Mouse (Mus musculus): Measurements from ENCODE around the gene Ostf1. TPM values are rescaled to one million over a fixed set of nuclear protein-coding genes. Genes with fewer than 3 reads are reported as not detected.

Ostf1 gene
- total and polyA plus RNA-seq, 3 experiments, result 110 to 175 (median 131) TPM

DNA sequence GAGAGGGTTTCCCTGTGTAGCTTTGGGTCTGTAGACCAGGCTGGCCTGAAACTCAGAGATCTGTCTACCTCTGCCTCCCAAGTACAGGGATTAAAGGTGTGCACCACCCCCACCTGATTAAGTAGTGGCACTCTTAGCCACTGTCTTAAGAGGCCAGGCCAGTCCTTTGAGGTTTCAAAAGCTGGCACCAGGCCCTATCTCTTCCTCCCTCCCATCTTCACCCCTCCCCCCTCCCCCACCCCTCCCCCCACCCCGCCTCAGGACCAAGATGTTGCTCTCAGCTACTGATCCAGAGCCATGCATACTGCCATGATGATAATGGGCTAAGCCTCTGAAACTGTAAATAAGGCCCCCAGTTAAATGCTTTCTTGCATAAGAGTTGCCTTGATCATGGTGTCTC lies 27.7 kb upstream of the Ostf1 start:
- no peaks in the 10 kb centered on the region for H3K79me2 ChIP-seq (replicated peaks; ENCODE audit: control insufficient read depth, extremely low read depth, insufficient read depth, poor library complexity, severe bottlenecking)
- no peaks in the 10 kb centered on the region for H3K36me3 ChIP-seq (replicated peaks in 1 of 2; ENCODE audit: control insufficient read depth in 1 of 2, insufficient read depth in 1 of 2, low read length in 1 of 2)
- no peaks in the 10 kb centered on the region for H3K9me3 ChIP-seq (replicated peaks; ENCODE audit: low read length)
- H3K9ac ChIP-seq (ENCODE audit: insufficient read depth, low read depth), result no peak overlapping the region
- in situ Hi-C loops (cut with MboI; ENCODE audit: low pct_ligation_motif_present, low pct_unique_long_range_greater_than_20kb, low sequenced_read_pairs) (no loop called here), dilution Hi-C loops (cut with MboI; ENCODE audit: extremely low pct_ligation_motif_present, extremely low pct_unique_long_range_greater_than_20kb, low sequenced_read_pairs) (no loop called here)
- H3K4me1 ChIP-seq (ENCODE audit: control insufficient read depth in 1 of 2, insufficient read depth in 2 of 2), result peaks cover 19 to 57% of the 10 kb centered on the region in 2 experiments
- no peak overlapping the region for H3K27ac ChIP-seq (ENCODE audit: insufficient read depth, low read depth)
- TF ChIP-seq ETS1 (conservative IDR thresholded peaks at IDR 0.05; ENCODE audit: low read depth, low read length), result no peak
- no peak for TF ChIP-seq BHLHE40 (IDR thresholded peaks at IDR 0.05; ENCODE audit: low read depth, low read length)
- TF ChIP-seq ZMIZ1 (IDR thresholded peaks at IDR 0.05; ENCODE audit: low read depth, low read length), result no peak
- TF ChIP-seq MAZ (IDR thresholded peaks at IDR 0.05; ENCODE audit: low read depth, low read length), result no peak
- TF ChIP-seq PAX5 (IDR thresholded peaks at IDR 0.05; ENCODE audit: low read length), result no peak
- no peak for TF ChIP-seq CHD2 (IDR thresholded peaks at IDR 0.05; ENCODE audit: low read length)
- no peak for TF ChIP-seq ZKSCAN1 (IDR thresholded peaks at IDR 0.05; ENCODE audit: borderline replicate concordance, low read depth, low read length)
- no peak for TF ChIP-seq RCOR1 (conservative IDR thresholded peaks at IDR 0.05; ENCODE audit: low read depth, low read length)
- TF ChIP-seq ZNF384 (IDR thresholded peaks at IDR 0.05; ENCODE audit: low read depth, low read length), result no peak
- no peak for TF ChIP-seq JUN (IDR thresholded peaks at IDR 0.05; ENCODE audit: insufficient read depth, low read depth, low read length)
- no peak for TF ChIP-seq ZC3H11A (IDR thresholded peaks at IDR 0.05; ENCODE audit: low read depth, low read length)
- TF ChIP-seq MAX (IDR thresholded peaks at IDR 0.05; ENCODE audit: low read length), result no peak
- TF ChIP-seq USF2 (conservative IDR thresholded peaks at IDR 0.05; ENCODE audit: low read depth, low read length), result no peak
- no peak for TF ChIP-seq POLR2A (IDR thresholded peaks at IDR 0.05; ENCODE audit: low read depth, low read length)
- no peak for TF ChIP-seq RAD21 (IDR thresholded peaks at IDR 0.05; ENCODE audit: low read depth, low read length)
- no peak for TF ChIP-seq POLR2AphosphoS2 (IDR thresholded peaks at IDR 0.05; ENCODE audit: low read depth, low read length)
- no peaks in the 10 kb centered on the region for H3K27me3 ChIP-seq (replicated peaks)
- H3K4me3 ChIP-seq (replicated peaks in 1 of 3; ENCODE audit: low read depth in 2 of 3, low read length in 2 of 3, poor library complexity in 1 of 3), result no peak overlapping the region
- no peak overlapping the region for H3K4me2 ChIP-seq (ENCODE audit: insufficient read depth, low read depth, poor library complexity, severe bottlenecking)
- no peak for DNase-seq (ENCODE audit: extremely low read depth)

DNA sequence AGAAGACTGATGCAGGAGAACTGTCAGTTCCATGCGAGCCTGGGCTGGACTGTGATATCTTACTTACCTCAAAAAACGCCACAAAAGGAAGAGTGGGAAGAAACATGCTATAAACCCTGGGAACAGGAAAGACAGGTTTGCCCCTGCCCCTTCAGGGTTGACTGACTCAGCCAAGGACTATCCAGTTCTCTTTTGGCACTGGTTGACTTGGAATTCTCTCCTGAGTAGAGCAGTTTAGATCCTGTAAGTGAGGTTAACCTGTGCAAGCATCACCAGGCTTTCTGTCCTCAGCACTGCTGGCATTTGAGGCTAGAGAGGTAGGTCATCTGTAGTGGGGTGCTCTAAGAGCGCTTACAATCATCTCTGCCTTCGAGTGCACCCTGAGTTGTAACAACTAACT lies 26.9 kb upstream of the Ostf1 start:
- dilution Hi-C loops (cut with MboI; ENCODE audit: extremely low pct_ligation_motif_present, extremely low pct_unique_long_range_greater_than_20kb, low sequenced_read_pairs) (no loop called here), in situ Hi-C loops (cut with MboI; ENCODE audit: low pct_ligation_motif_present, low pct_unique_long_range_greater_than_20kb, low sequenced_read_pairs) (no loop called here)
- Histone ChIP-seq H3K9me3 (replicated peaks; ENCODE audit: low read length) (no peaks in the 10 kb centered on the region), H3K79me2 (replicated peaks; ENCODE audit: control insufficient read depth, extremely low read depth, insufficient read depth, poor library complexity, severe bottlenecking) (no peaks in the 10 kb centered on the region), H3K4me3 (replicated peaks in 1 of 3; ENCODE audit: low read depth in 2 of 3, low read length in 2 of 3, poor library complexity in 1 of 3) (no peak overlapping the region), H3K36me3 (replicated peaks in 1 of 2; ENCODE audit: control insufficient read depth in 1 of 2, insufficient read depth in 1 of 2, low read length in 1 of 2) (no peaks in the 10 kb centered on the region), H3K4me2 (ENCODE audit: insufficient read depth, low read depth, poor library complexity, severe bottlenecking) (no peak overlapping the region), H3K4me1 (ENCODE audit: control insufficient read depth in 1 of 2, insufficient read depth in 2 of 2) (peaks cover 23 to 59% of the 10 kb centered on the region in 2 experiments), H3K9ac (ENCODE audit: insufficient read depth, low read depth) (no peak overlapping the region), H3K27me3 (replicated peaks) (no peaks in the 10 kb centered on the region), H3K27ac (ENCODE audit: insufficient read depth, low read depth) (no peak overlapping the region)
- TF ChIP-seq TCF12 (IDR thresholded peaks at IDR 0.05; ENCODE audit: low read depth, low read length) (no peak), MAFK (IDR thresholded peaks at IDR 0.05; ENCODE audit: insufficient replicate concordance, low read length) (no peak), UBTF (IDR thresholded peaks at IDR 0.05; ENCODE audit: low read depth, low read length) (no peak), KAT2A (IDR thresholded peaks at IDR 0.05; ENCODE audit: insufficient replicate concordance, low read length) (no peak), JUN (IDR thresholded peaks at IDR 0.05; ENCODE audit: insufficient read depth, low read depth, low read length) (no peak), ELF1 (IDR thresholded peaks at IDR 0.05; ENCODE audit: low read depth, low read length) (no peak), ETS1 (conservative IDR thresholded peaks at IDR 0.05; ENCODE audit: low read depth, low read length) (no peak), MEF2A (IDR thresholded peaks at IDR 0.05; ENCODE audit: borderline replicate concordance, low read depth, low read length) (no peak), CHD2 (IDR thresholded peaks at IDR 0.05; ENCODE audit: low read length) (no peak), MYC (IDR thresholded peaks at IDR 0.05; ENCODE audit: low read depth, low read length) (no peak), SIN3A (IDR thresholded peaks at IDR 0.05; ENCODE audit: low read length) (no peak), TBP (conservative IDR thresholded peaks at IDR 0.05; ENCODE audit: low read depth, low read length) (no peak), NELFE (IDR thresholded peaks at IDR 0.05; ENCODE audit: low read depth, low read length) (no peak), ZKSCAN1 (IDR thresholded peaks at IDR 0.05; ENCODE audit: borderline replicate concordance, low read depth, low read length) (no peak), MAZ (IDR thresholded peaks at IDR 0.05; ENCODE audit: low read depth, low read length) (no peak), USF2 (conservative IDR thresholded peaks at IDR 0.05; ENCODE audit: low read depth, low read length) (no peak), RAD21 (IDR thresholded peaks at IDR 0.05; ENCODE audit: low read depth, low read length) (no peak), USF1 (IDR thresholded peaks at IDR 0.05; ENCODE audit: low read depth, low read length) (no peak), GABPA (IDR thresholded peaks at IDR 0.05; ENCODE audit: insufficient replicate concordance, low read depth, low read length) (no peak)
- no peak for DNase-seq (ENCODE audit: extremely low read depth)

Data from CH12.LX (cell line).